Mouse (Mus musculus): ENCODE data around the gene Acat3.

GRCm38 (mm10) chr17:12897674-12898073 is 42.7 kb downstream of the Acat3 start:
- TF ChIP-seq CTCF (IDR thresholded peaks at IDR 0.05; ENCODE audit: insufficient read depth, low read depth, low read length) (no peak), POLR2A (IDR thresholded peaks at IDR 0.05; ENCODE audit: insufficient read depth, low read depth, low read length) (no peak)
